Mouse (Mus musculus): ENCODE results near the gene Cwf19l1. TPM values are rescaled to one million over a fixed set of nuclear protein-coding genes. Genes with fewer than 3 reads are reported as not detected.

Gene Cwf19l1
- polyA plus RNA-seq, 1 experiment = 0.34 TPM

DNA sequence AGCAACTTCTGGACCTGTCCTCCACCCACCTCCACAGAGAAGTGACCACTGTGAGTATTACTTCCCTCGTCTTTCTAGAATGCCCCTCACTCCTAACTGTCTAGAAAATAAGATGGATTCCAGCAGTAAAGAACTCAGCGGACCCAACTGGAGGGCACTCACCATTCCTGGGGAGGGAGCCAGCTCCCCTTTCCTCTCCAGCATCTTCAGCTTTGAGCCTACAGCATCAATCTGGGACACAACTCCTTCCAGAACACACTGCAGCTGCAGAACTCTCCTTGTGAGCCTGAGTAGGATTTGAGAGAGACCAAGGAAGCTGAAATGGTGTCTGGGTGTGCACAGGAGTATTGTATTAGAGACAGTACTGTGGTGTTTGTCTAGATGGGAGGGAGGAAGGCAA is 13.3 kb upstream of the Cwf19l1 start:
- no peak for TF ChIP-seq TAL1 (IDR thresholded peaks at IDR 0.05; ENCODE audit: low read length)
- no peak for TF ChIP-seq GATA1 (IDR thresholded peaks at IDR 0.05; ENCODE audit: low read length)
- Histone ChIP-seq H3K4me1 (ENCODE audit: control insufficient read depth) (peaks cover 27% of the 10 kb centered on the region), H3K4me3 (replicated peaks) (no peak overlapping the region), H3K36me3 (ENCODE audit: control insufficient read depth) (no peaks in the 10 kb centered on the region; the same call in 1 of the 2 replicates), H3K9me3 (ENCODE audit: control insufficient read depth, low read length) (no peaks in the 10 kb centered on the region), H3K27me3 (ENCODE audit: control insufficient read depth) (peaks cover 14% of the 10 kb centered on the region)

- peaks cover 3% of the 10 kb centered on the region for H3K36me3 ChIP-seq (ENCODE audit: control insufficient read depth)
- H3K4me1 ChIP-seq (ENCODE audit: control insufficient read depth) = peaks cover 29% of the 10 kb centered on the region
- H3K9me3 ChIP-seq (ENCODE audit: control insufficient read depth, low read length) = no peaks in the 10 kb centered on the region
- TF ChIP-seq GATA1 (IDR thresholded peaks at IDR 0.05; ENCODE audit: low read length) (no peak), TAL1 (IDR thresholded peaks at IDR 0.05; ENCODE audit: low read length) (no peak)
- H3K4me3 ChIP-seq (replicated peaks) = no peak overlapping the region
- peaks cover 14% of the 10 kb centered on the region for H3K27me3 ChIP-seq (ENCODE audit: control insufficient read depth)
These were observed 12.7 kb upstream of the Cwf19l1 start for GRCm38 (mm10) chr19:44148345-44148744.

- Histone ChIP-seq H3K9me3 (ENCODE audit: control insufficient read depth, low read length) (no peaks in the 10 kb centered on the region), H3K4me1 (ENCODE audit: control insufficient read depth) (peaks cover 29% of the 10 kb centered on the region), H3K4me3 (replicated peaks) (no peak overlapping the region), H3K36me3 (ENCODE audit: control insufficient read depth) (peaks cover 17% of the 10 kb centered on the region), H3K27me3 (ENCODE audit: control insufficient read depth) (peaks cover 11% of the 10 kb centered on the region)
- TF ChIP-seq TAL1 (IDR thresholded peaks at IDR 0.05; ENCODE audit: low read length) (no peak), GATA1 (IDR thresholded peaks at IDR 0.05; ENCODE audit: low read length) (no peak)
These were observed 11.3 kb upstream of the Cwf19l1 start for GRCm38 (mm10) chr19:44146951-44147350.

DNA sequence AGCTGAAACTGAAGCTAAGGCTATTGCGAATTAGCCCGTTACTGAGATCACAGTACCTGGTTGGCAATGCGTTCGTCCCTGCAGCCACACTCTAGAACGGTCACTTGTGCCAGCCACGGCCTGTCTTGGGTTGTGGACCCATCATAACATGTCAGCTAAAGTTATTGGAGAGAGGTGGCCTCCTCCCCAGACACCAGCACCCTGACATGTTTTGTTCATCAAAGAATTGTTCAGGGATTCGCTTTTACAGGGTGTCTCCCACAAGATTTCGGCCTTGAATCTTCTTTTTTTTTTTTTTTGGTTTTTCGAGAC is 10.8 kb upstream of the Cwf19l1 start:
- Histone ChIP-seq H3K9me3 (ENCODE audit: control insufficient read depth, low read length) (no peaks in the 10 kb centered on the region), H3K4me3 (replicated peaks) (peak overlapping the region; percentile 84), H3K36me3 (ENCODE audit: control insufficient read depth) (peaks cover 21% of the 10 kb centered on the region), H3K4me1 (ENCODE audit: control insufficient read depth) (peaks cover 29% of the 10 kb centered on the region), H3K27me3 (ENCODE audit: control insufficient read depth) (peaks cover 9% of the 10 kb centered on the region)
- TF ChIP-seq GATA1 (IDR thresholded peaks at IDR 0.05; ENCODE audit: low read length) (no peak), TAL1 (IDR thresholded peaks at IDR 0.05; ENCODE audit: low read length) (no peak)

- Histone ChIP-seq H3K36me3 (ENCODE audit: control insufficient read depth) (peaks cover 25% of the 10 kb centered on the region), H3K9me3 (ENCODE audit: control insufficient read depth, low read length) (no peaks in the 10 kb centered on the region), H3K4me3 (replicated peaks) (peak within 1 kb of the TSS; percentile 84), H3K4me1 (ENCODE audit: control insufficient read depth) (peaks cover 29% of the 10 kb centered on the region), H3K27me3 (ENCODE audit: control insufficient read depth) (peaks cover 9% of the 10 kb centered on the region)
- TF ChIP-seq TAL1 (IDR thresholded peaks at IDR 0.05; ENCODE audit: low read length) = no peak
- TF ChIP-seq GATA1 (IDR thresholded peaks at IDR 0.05; ENCODE audit: low read length) = no peak
These were observed 10.3 kb upstream of the Cwf19l1 start, which contains the start of gene Bloc1s2 for GRCm38 (mm10) chr19:44145702-44146567. Gene Bloc1s2, minus strand, starts transcription at chr19:44146446.

DNA sequence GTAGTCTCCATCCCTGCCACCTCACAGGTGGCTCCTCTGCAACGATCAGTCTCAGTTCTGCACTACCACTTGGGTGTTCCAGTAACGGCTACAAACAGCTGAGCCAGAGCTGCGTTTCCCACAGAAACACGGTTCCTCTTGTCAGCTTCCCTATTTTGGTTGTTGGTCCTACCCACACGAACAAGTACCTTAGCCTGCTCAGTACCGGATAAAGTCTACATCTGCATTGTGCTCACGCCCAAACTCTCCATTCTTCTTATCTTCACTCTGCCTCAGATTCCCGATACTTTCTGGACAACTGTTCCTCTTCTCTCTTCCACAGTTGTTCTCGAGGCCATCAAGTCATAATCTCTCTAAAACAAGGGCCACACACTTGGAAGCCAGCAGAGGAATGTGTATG is 8.7 kb upstream of the Cwf19l1 start:
- no peak overlapping the region for H3K4me3 ChIP-seq (replicated peaks)

GRCm38 (mm10) chr19:44135960-44136485 is 347 bp upstream of the Cwf19l1 start:
- TF ChIP-seq GATA1 (IDR thresholded peaks at IDR 0.05; ENCODE audit: low read length) (no peak), TAL1 (IDR thresholded peaks at IDR 0.05; ENCODE audit: low read length) (no peak)

More for the DNA sequence above, 8.7 kb upstream of the Cwf19l1 start:
- H3K4me1 ChIP-seq (ENCODE audit: control insufficient read depth) = peaks cover 29% of the 10 kb centered on the region
- TF ChIP-seq TAL1 (IDR thresholded peaks at IDR 0.05; ENCODE audit: low read length) (no peak), GATA1 (IDR thresholded peaks at IDR 0.05; ENCODE audit: low read length) (no peak)
- no peaks in the 10 kb centered on the region for H3K9me3 ChIP-seq (ENCODE audit: control insufficient read depth, low read length)
- peaks cover 4% of the 10 kb centered on the region; the same call in 1 of the 2 replicates for H3K27me3 ChIP-seq (ENCODE audit: control insufficient read depth)
- peaks cover 36% of the 10 kb centered on the region for H3K36me3 ChIP-seq (ENCODE audit: control insufficient read depth)

GRCm38 (mm10) chr19:44132917-44133316 is 2.8 kb downstream of the Cwf19l1 start:
- Histone ChIP-seq H3K36me3 (ENCODE audit: control insufficient read depth) (peaks cover 49% of the 10 kb centered on the region), H3K9me3 (ENCODE audit: control insufficient read depth, low read length) (no peaks in the 10 kb centered on the region), H3K27me3 (ENCODE audit: control insufficient read depth) (no peaks in the 10 kb centered on the region), H3K4me3 (replicated peaks) (no peak overlapping the region), H3K4me1 (ENCODE audit: control insufficient read depth) (peaks cover 36% of the 10 kb centered on the region)
- TF ChIP-seq TAL1 (IDR thresholded peaks at IDR 0.05; ENCODE audit: low read length) = no peak
- no peak for TF ChIP-seq GATA1 (IDR thresholded peaks at IDR 0.05; ENCODE audit: low read length)

More at GRCm38 (mm10) chr19:44135960-44136485, 347 bp upstream of the Cwf19l1 start:
- Histone ChIP-seq H3K4me1 (ENCODE audit: control insufficient read depth) (peaks cover 36% of the 10 kb centered on the region), H3K27me3 (ENCODE audit: control insufficient read depth) (no peaks in the 10 kb centered on the region), H3K36me3 (ENCODE audit: control insufficient read depth) (peaks cover 40% of the 10 kb centered on the region), H3K9me3 (ENCODE audit: control insufficient read depth, low read length) (no peaks in the 10 kb centered on the region), H3K4me3 (replicated peaks) (peak overlapping the region; percentile 87)

GRCm38 (mm10) chr19:44128560-44128959 is 7.1 kb downstream of the Cwf19l1 start:
- Histone ChIP-seq H3K4me1 (ENCODE audit: control insufficient read depth) (peaks cover 12% of the 10 kb centered on the region; the same call in 1 of the 2 replicates), H3K27me3 (ENCODE audit: control insufficient read depth) (no peaks in the 10 kb centered on the region), H3K4me3 (replicated peaks) (no peak overlapping the region), H3K36me3 (ENCODE audit: control insufficient read depth) (peaks cover 89% of the 10 kb centered on the region), H3K9me3 (ENCODE audit: control insufficient read depth, low read length) (no peaks in the 10 kb centered on the region)
- no peak for TF ChIP-seq GATA1 (IDR thresholded peaks at IDR 0.05; ENCODE audit: low read length)
- TF ChIP-seq TAL1 (IDR thresholded peaks at IDR 0.05; ENCODE audit: low read length) = no peak
